8 mouse cellular contexts compared by ENCODE assay signal in genomic region chr11:99230261-99231048, GRCm38 (mm10). TPM values are rescaled to one million over a fixed set of nuclear protein-coding genes. Genes with fewer than 3 reads are reported as not detected.
DNase-seq lines count a peak whose midpoint lies in the region; ATAC-seq and TF ChIP-seq lines count a peak whose summit lies in the region.

Gene Smarce1 (minus strand): TSS chr11:99231017.

- under 1% methylated on average over 84 of the region's 87 CpGs for WGBS in lung, embryonic 15.5 days
- WGBS in olfactory bulb, adult 2 months = under 1% methylated on average over 87 of the region's 87 CpGs

- H3K27ac ChIP-seq in lung, embryonic 15.5 days = peak within 1 kb of the TSS; percentile 99
- peak within 1 kb of the TSS; percentile 92 for H3K27ac ChIP-seq in olfactory bulb, adult 2 months (ENCODE audit: insufficient read depth, low read depth, low read length)

- H3K4me2 ChIP-seq in lung, embryonic 15.5 days = peak within 1 kb of the TSS; percentile 64

- TF ChIP-seq POLR2A in olfactory bulb, adult 2 months (IDR thresholded peaks at IDR 0.05; ENCODE audit: insufficient read depth, low read depth, low read length) = peak; percentile 39; the same call in 1 of the 2 replicates

- peak; percentile 87 for ATAC-seq in lung, embryonic 15.5 days (ENCODE audit: borderline replicate concordance, extremely low read depth, low FRiP score, low TSS enrichment)

- DNase-seq in MN1 (ENCODE audit: low spot score) = peak; percentile 86
- DNase-seq in cerebellum, adult 8-10 months = peak; percentile 79
- peak; percentile 81 for DNase-seq in forelimb bud, embryonic 11.5 days (ENCODE audit: low read depth, low spot score)
- DNase-seq in heart, postnatal 4 days = peak; percentile 85
- peak; percentile 44 to 53 for DNase-seq in layer of hippocampus, adult 8-10 months (ENCODE audit: low spot score in 2 of 2)
- DNase-seq in thymus, adult 18-20 months = peak; percentile 51 to 63

- peak within 1 kb of the TSS; percentile 81 for H3K4me3 ChIP-seq in lung, embryonic 15.5 days
- peak within 1 kb of the TSS; percentile 91 for H3K4me3 ChIP-seq in olfactory bulb, adult 2 months (ENCODE audit: insufficient read depth, low read depth, low read length)

- no peaks in the 10 kb centered on the region for H3K9me3 ChIP-seq in lung, embryonic 15.5 days

- peaks cover 26% of the 10 kb centered on the region for H3K4me1 ChIP-seq in lung, embryonic 15.5 days
- peaks cover 2% of the 10 kb centered on the region; the same call in 1 of the 2 replicates for H3K4me1 ChIP-seq in olfactory bulb, adult 2 months (ENCODE audit: control insufficient read depth, insufficient read depth, low read length)

- peak within 1 kb of the TSS; percentile 99 for H3K9ac ChIP-seq in lung, embryonic 15.5 days

- H3K36me3 ChIP-seq in lung, embryonic 15.5 days = peaks cover 21% of the 10 kb centered on the region

- no peaks in the 10 kb centered on the region for H3K27me3 ChIP-seq in lung, embryonic 15.5 days

- TF ChIP-seq CTCF in olfactory bulb, adult 2 months (IDR thresholded peaks at IDR 0.05; ENCODE audit: insufficient read depth, low read depth, low read length) = no peak; the same call in 1 of the 2 replicates

RNA-seq across cellular contexts. Expression of gene Smarce1, which starts in this region (rescaled TPM):
- 10 to 100 TPM; 92.8 to 99.8 TPM for total RNA-seq in heart, postnatal 4 days (2021)
- total RNA-seq in layer of hippocampus, adult 8-10 months (2022) = 10 to 100 TPM; 57.1 to 58.8 (median 58.0) TPM
- 217 and 224 TPM in 2 replicates for polyA plus RNA-seq in lung, embryonic 15.5 days (2015; fragmentation: Nextera tagmentation; extraction: Ambion mirVana)
- polyA plus RNA-seq in olfactory bulb, adult 2 months (2012; ENCODE audit: insufficient read depth, insufficient read length, low replicate concordance, missing spikeins) = 488 TPM in 1 of 2 replicates, not detected in the other

Comparison
In these comparisons a context has a peak if more than half of its experiments do, and no peak if none do; other contexts are left out.
1. Peak in every context shown above with its lines: DNase-seq, ATAC-seq, H3K4me3 ChIP-seq and H3K27ac ChIP-seq.